Mouse (Mus musculus) midbrain, postnatal 0 days (tissue): ENCODE measurements around the gene Prr14. TPM values are rescaled to one million over a fixed set of nuclear protein-coding genes. Genes with fewer than 3 reads are reported as not detected.
"Not testable (repeated sequence)": the region's sequence is repeated elsewhere in the genome, so short reads cannot be mapped to it uniquely, and the experiment has no call there.

Experiments used
- ATAC-seq: fragments of 200-750 bp; cut with Nextera tagmentation; 2 replicates; pipeline ENCODE4 v1.8.0; 2017; ENCODE audit warnings: moderate number of reproducible peaks, mild to moderate bottlenecking, moderate TSS enrichment, moderate library complexity; ENCODE audit not compliant: low FRiP score
- DNase-seq: peaks from one replicate; pipeline ENCODE4 v3.0.0-alpha.2; 2015; ENCODE audit warnings: low spot score
- H3K27ac ChIP-seq: fragments of 300-500 bp; sonication (generic); 2 replicates; pipeline ENCODE4 v1.5.1; 2014; ENCODE audit warnings: low read depth, mild to moderate bottlenecking, low read length, mixed read lengths
- H3K27me3 ChIP-seq: fragments of 300-500 bp; sonication (generic); 2 replicates; pipeline ENCODE4 v1.6.1; 2014; ENCODE audit warnings: low read length, control low read depth, mixed read lengths; ENCODE audit not compliant: insufficient read depth
- H3K36me3 ChIP-seq: fragments of 300-500 bp; sonication (generic); 2 replicates; pipeline ENCODE4 v1.6.1; 2014; ENCODE audit warnings: low read length, control low read depth, mixed read lengths; ENCODE audit not compliant: insufficient read depth
- H3K4me1 ChIP-seq: fragments of 300-500 bp; sonication (generic); 2 replicates; pipeline ENCODE4 v1.6.1; 2014; ENCODE audit warnings: mild to moderate bottlenecking, control low read depth, antibody characterized with exemption, low read length, mixed read lengths; ENCODE audit not compliant: insufficient read depth
- H3K4me2 ChIP-seq: fragments of 300-500 bp; sonication (generic); 2 replicates; pipeline ENCODE4 v1.6.1; 2014; ENCODE audit warnings: low read depth, mild to moderate bottlenecking, low read length, mixed read lengths; ENCODE audit not compliant: poor library complexity, severe bottlenecking
- H3K4me3 ChIP-seq: fragments of 300-500 bp; sonication (generic); 2 replicates; pipeline ENCODE4 v1.5.1; 2014; ENCODE audit warnings: low read depth, mild to moderate bottlenecking, low read length, moderate library complexity
- H3K9ac ChIP-seq: fragments of 300-500 bp; sonication (generic); replicated peaks from 2 replicates; pipeline ENCODE4 v1.6.1; 2014; ENCODE audit warnings: mild to moderate bottlenecking, low read length, moderate library complexity, mixed read lengths; ENCODE audit not compliant: poor library complexity, severe bottlenecking
- H3K9me3 ChIP-seq: fragments of 300-500 bp; sonication (generic); 2 replicates; pipeline ENCODE4 v1.6.1; 2016; ENCODE audit warnings: low read length, control low read depth
- CTCF ChIP-seq: IDR thresholded peaks from 2 replicates; pipeline ENCODE4 v1.5.1; 2016; ENCODE audit warnings: antibody characterized with exemption, mild to moderate bottlenecking
- WGBS: fragments of 180-500 bp; shearing (Covaris S2); extraction: QIAGEN DNeasy Blood & Tissue Kit; methylation state at CpG from one replicate; pipeline ENCODE4 v1.1.7; 2014; 5-methylcytosine and 5-hydroxymethylcytosine counted together
- polyA plus RNA-seq: library from polyadenylated mRNA; unstranded; fragments of >200 nt; fragmentation: Nextera tagmentation; extraction: Ambion mirVana; gene quantifications from 2 replicates; pipeline ENCODE4 v1.2.1, GENCODE M21; 2015
- total RNA-seq: library from RNA; depleted of rRNA; stranded (reverse); fragments of >200 nt; gene quantifications from 2 replicates; pipeline ENCODE4 v1.2.3, GENCODE M21; 2014; rRNA removed

Prr14 gene
- total RNA-seq (36.2 and 38.7 TPM in 2 replicates), polyA plus RNA-seq (28.2 and 28.3 TPM in 2 replicates)

- not testable (repeated sequence) for H3K4me1 ChIP-seq, H3K4me3 ChIP-seq, H3K27ac ChIP-seq, H3K27me3 ChIP-seq, DNase-seq, ATAC-seq, H3K9me3 ChIP-seq, H3K4me2 ChIP-seq, H3K9ac ChIP-seq
- 97% methylated on average over 7 of the region's 8 CpGs for WGBS
- peaks cover 11% of the 10 kb centered on the region for H3K36me3 ChIP-seq
Measured at GRCm38 (mm10) chr7:127459311-127459710, at the start of gene Prr14. TSS of gene Prr14 (plus strand) at chr7:127459611.

DNA sequence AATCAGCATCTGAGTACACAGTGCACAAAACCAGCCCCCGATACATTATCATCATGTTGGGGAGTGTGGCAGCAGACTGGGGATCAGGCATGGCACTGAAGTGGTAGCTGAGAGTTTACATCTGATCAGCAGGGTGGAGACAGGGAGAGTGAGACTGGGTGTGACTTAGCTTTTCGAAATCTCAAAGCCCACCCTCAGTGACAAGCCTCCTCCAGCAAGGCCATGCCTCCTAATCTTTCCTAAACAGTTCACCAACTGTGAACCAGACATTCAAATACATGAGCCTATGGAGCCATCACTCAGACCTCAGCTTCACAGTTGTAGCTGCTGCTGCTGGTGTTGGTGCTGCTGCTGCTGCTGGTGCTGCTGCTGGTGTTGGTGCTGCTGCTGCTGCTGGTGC lies 48.0 kb upstream of the Prr14 start:
- no peak overlapping the region for H3K9ac ChIP-seq
- H3K27me3 ChIP-seq = no peaks in the 10 kb centered on the region
- 67% methylated on average over 2 of the region's 2 CpGs for WGBS
- H3K4me2 ChIP-seq = no peak overlapping the region
- no peaks in the 10 kb centered on the region for H3K4me1 ChIP-seq
- ATAC-seq = no peak
- H3K4me3 ChIP-seq = no peak overlapping the region
- no peak for TF ChIP-seq CTCF
- no peak overlapping the region for H3K27ac ChIP-seq
- no peaks in the 10 kb centered on the region for H3K36me3 ChIP-seq
- no peak for DNase-seq
- no peaks in the 10 kb centered on the region for H3K9me3 ChIP-seq

DNA sequence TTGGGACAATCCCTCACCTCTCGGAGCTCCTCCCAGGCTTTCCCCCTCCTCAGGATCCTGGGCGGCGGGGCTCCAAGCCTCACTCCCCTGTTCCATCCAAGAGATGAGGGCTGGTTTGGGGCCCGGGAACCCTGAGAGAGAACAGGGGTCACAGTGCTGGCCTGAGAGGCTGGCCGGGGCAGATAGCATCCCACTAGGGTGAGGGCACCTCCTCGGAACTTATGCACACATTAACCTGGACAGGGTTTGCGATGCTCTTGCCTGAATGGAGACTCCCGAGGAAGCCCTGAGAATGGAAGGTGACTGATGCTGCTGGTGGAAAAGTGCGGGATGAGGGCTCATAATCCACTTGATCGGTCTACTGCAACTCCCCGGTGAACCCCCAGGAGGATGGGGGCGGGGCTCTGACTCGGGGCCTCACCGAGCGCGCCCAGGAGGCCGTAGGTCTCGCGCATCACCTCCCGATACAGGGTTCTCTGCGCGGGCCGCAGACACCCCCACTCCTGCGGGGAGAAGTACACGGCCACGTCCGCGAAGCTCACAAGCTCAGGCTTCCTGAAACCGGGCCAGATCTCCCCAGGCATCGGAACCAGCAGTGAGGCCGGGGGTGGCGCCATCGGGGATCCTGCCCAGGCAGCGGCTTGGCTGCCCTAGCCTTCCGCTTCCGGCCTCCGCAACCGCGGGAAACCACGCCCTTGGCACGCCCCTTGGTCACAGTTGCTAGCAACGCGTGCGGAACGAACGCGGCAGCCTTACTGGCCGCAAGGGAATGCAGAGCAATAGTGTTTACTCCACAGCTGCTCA lies 37.8 kb upstream of the Prr14 start, which contains the start of gene Zfp688:
Gene Zfp688, minus strand, starts transcription at position 681 of the 804 bp plus-strand sequence.
- Histone ChIP-seq H3K9me3 (no peaks in the 10 kb centered on the region), H3K9ac (peak within 1 kb of the TSS; percentile 87), H3K4me1 (peaks cover 5% of the 10 kb centered on the region), H3K27ac (peak within 1 kb of the TSS; percentile 85), H3K27me3 (no peaks in the 10 kb centered on the region), H3K4me2 (peak within 1 kb of the TSS; percentile 96), H3K4me3 (peak within 1 kb of the TSS; percentile 66), H3K36me3 (0 out of 2 replicates have a peak, but pooled peaks cover 6% of the 10 kb centered on the region)
- TF ChIP-seq CTCF = peak; percentile 9; the same call in 1 of the 2 replicates
- DNase-seq (peak; percentile 92), ATAC-seq (peak; percentile 91)
- WGBS = under 1% methylated on average over 48 of the region's 48 CpGs

DNA sequence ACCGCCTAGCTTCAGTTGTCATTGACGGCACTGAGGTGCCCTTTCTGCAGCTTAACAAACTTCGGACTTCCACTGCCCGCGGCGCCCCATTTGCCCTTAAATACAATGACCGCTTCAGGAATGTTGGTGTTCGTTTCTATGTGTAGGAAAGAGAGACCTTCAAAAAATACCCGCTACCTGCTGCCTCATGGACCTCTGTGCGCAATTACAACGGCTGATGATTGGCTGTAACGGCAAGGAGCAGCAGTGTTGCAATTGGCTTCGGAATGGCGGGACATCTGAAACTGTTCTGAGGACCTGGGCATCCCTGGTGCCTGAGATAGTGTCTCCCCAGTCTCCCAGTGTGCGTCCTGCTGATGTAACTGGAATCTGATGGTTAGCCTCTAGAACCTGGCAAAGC lies 37.2 kb upstream of the Prr14 start:
- H3K4me2 ChIP-seq = peak overlapping the region; percentile 96
- H3K36me3 ChIP-seq = 0 out of 2 replicates have a peak, but pooled peaks cover 6% of the 10 kb centered on the region
- no peaks in the 10 kb centered on the region for H3K9me3 ChIP-seq
- 1% methylated on average over 15 of the region's 15 CpGs for WGBS
- peak overlapping the region; percentile 66 for H3K4me3 ChIP-seq
- DNase-seq (peak; percentile 72), ATAC-seq (peak; percentile 81)
- H3K9ac ChIP-seq = peak overlapping the region; percentile 87
- TF ChIP-seq CTCF = no peak
- peak overlapping the region; percentile 85 for H3K27ac ChIP-seq
- peaks cover 5% of the 10 kb centered on the region for H3K4me1 ChIP-seq
- H3K27me3 ChIP-seq = no peaks in the 10 kb centered on the region

DNA sequence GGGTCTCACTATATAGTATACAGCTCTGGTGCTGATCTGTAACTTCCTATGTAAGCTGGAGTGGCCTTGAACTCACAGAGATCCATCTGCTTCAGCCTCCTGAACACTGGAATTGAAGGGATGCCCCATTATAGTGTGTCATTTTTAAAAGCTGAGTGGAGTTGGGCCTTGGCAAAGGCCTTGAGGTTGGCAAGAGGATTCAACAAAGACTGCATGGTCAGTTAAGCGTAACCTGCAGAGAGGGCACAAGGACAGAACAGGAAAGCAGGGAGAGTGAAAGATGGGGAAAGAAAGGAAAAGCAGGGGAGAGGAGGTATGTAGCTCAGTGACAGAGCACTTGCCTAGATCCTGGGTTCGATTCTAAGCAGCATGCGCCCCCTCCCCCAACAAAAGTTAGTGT lies 34.1 kb upstream of the Prr14 start:
- H3K9me3 ChIP-seq = no peaks in the 10 kb centered on the region
- H3K27ac ChIP-seq = no peak overlapping the region
- 86% methylated on average over 3 of the region's 3 CpGs for WGBS
- 0 out of 2 replicates have a peak, but pooled peaks cover 3% of the 10 kb centered on the region for H3K27me3 ChIP-seq
- H3K4me1 ChIP-seq = peaks cover 5% of the 10 kb centered on the region
- no peak overlapping the region for H3K4me2 ChIP-seq
- H3K36me3 ChIP-seq = no peaks in the 10 kb centered on the region
- H3K9ac ChIP-seq = no peak overlapping the region
- DNase-seq = no peak
- TF ChIP-seq CTCF = no peak
- ATAC-seq = no peak
- H3K4me3 ChIP-seq = no peak overlapping the region

DNA sequence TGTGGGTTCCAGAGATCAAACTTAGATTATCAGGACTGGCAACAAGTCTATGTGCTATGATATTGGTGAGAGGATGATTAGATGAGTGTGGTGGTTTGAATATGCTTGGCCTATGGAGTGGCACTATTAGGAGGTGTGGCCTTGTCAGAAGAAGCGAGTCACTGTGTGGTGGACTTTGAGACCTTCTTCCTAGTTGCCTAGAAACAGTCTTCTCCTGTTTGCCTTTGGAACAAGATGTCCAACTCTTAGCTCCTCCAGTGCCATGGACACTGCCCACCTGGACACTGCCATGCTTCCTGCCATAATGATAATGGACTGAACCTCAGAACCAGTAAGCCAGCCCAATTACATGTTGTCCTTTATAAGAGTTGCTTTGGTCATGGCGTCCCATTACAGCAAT lies 33.5 kb upstream of the Prr14 start:
- DNase-seq (no peak), ATAC-seq (no peak)
- no peak for TF ChIP-seq CTCF
- Histone ChIP-seq H3K4me2 (no peak overlapping the region), H3K9ac (no peak overlapping the region), H3K36me3 (no peaks in the 10 kb centered on the region), H3K27ac (no peak overlapping the region), H3K4me1 (peaks cover 5% of the 10 kb centered on the region), H3K27me3 (0 out of 2 replicates have a peak, but pooled peaks cover 3% of the 10 kb centered on the region), H3K9me3 (no peaks in the 10 kb centered on the region), H3K4me3 (no peak overlapping the region)
- 88% methylated on average over 2 of the region's 2 CpGs for WGBS
